Mouse (Mus musculus) granulocyte monocyte progenitor cell, adult 5-6 weeks (primary cell): ENCODE data around the gene Nln. TPM values are rescaled to one million over a fixed set of nuclear protein-coding genes. Genes with fewer than 3 reads are reported as not detected.

Experiments used
- ATAC-seq: replicated peaks from 2 replicates; pipeline ENCODE4 v1.8.0; 2016; ENCODE audit warnings: mild to moderate bottlenecking, moderate TSS enrichment, inconsistent platforms; ENCODE audit not compliant: poor library complexity, severe bottlenecking
- total RNA-seq, 2 experiments: library from RNA; stranded (forward) in 1 of 2; stranded (reverse) in 1 of 2; fragments of 200-712, 200-1000 nt in 1 of 2; fragments of >200 nt in 1 of 2; fragmentation: Nextera tagmentation in 1 of 2; gene quantifications; 2 replicates each; pipeline ENCODE4 v1.2.3; 2014 to 2017

Gene Nln
- total RNA-seq, 2 experiments from 2014 or later = 36.5 to 45.8 TPM

GRCm38 (mm10) chr13:103976181-103976724 lies 133.2 kb downstream of the Nln start:
- no peak for ATAC-seq

GRCm38 (mm10) chr13:103975101-103975500 lies 134.3 kb downstream of the Nln start:
- no peak for ATAC-seq

- peak; percentile 98 for ATAC-seq
Measured at GRCm38 (mm10) chr13:103973977-103974376, 135.4 kb downstream of the Nln start.

Other genes starting within 250 kb of the Nln start
- 63.9 and 67.0 TPM in 2 replicates for gene Erbin, start 189.1 kb downstream of the Nln start, total RNA-seq (2014; fragmentation: Nextera tagmentation)
- gene Erbin, start 189.1 kb downstream of the Nln start, total RNA-seq (2017) = 83.1 and 89.0 TPM in 2 replicates
- gene Sgtb, start 127 bp upstream of the Nln start, total RNA-seq (2014; fragmentation: Nextera tagmentation) = not detected in 2 replicates
- 0.26 TPM in 1 of 2 replicates, not detected in the other for gene Sgtb, start 127 bp upstream of the Nln start, total RNA-seq (2017)
- gene Trappc13, start 68.9 kb upstream of the Nln start, total RNA-seq (2014; fragmentation: Nextera tagmentation) = 53.1 and 62.4 TPM in 2 replicates
- gene Trappc13, start 68.9 kb upstream of the Nln start, total RNA-seq (2017) = 66.5 and 73.9 TPM in 2 replicates
- 8.5 and 10.0 TPM in 2 replicates for gene Trim23, start 69.2 kb upstream of the Nln start, total RNA-seq (2014; fragmentation: Nextera tagmentation)
- gene Trim23, start 69.2 kb upstream of the Nln start, total RNA-seq (2017) = 19.3 and 30.5 TPM in 2 replicates
- gene Cenpk, start 119.0 kb upstream of the Nln start, total RNA-seq (2014; fragmentation: Nextera tagmentation) = 40.9 and 45.5 TPM in 2 replicates
- gene Cenpk, start 119.0 kb upstream of the Nln start, total RNA-seq (2017) = 92.4 and 124 TPM in 2 replicates
- 28.0 and 32.5 TPM in 2 replicates for gene Ppwd1, start 119.2 kb upstream of the Nln start, total RNA-seq (2014; fragmentation: Nextera tagmentation)
- 37.9 and 44.2 TPM in 2 replicates for gene Ppwd1, start 119.2 kb upstream of the Nln start, total RNA-seq (2017)
- gene Adamts6, start 178.2 kb upstream of the Nln start, total RNA-seq (2014; fragmentation: Nextera tagmentation) = 1.5 and 2.0 TPM in 2 replicates
- 2.5 and 3.8 TPM in 2 replicates for gene Adamts6, start 178.2 kb upstream of the Nln start, total RNA-seq (2017)